Mouse (Mus musculus): ENCODE results near the gene Scg5. TPM values are rescaled to one million over a fixed set of nuclear protein-coding genes. Genes with fewer than 3 reads are reported as not detected.

Scg5 gene
- total RNA-seq, 1 experiment from 2014 or later, result 3.2 TPM

GRCm38 (mm10) chr2:113768541-113769303, 60.2 kb downstream of the Scg5 start:
- ATAC-seq (replicated peaks; ENCODE audit: insufficient number of reproducible peaks, low FRiP score, low TSS enrichment, poor library complexity, severe bottlenecking), result no peak

DNA sequence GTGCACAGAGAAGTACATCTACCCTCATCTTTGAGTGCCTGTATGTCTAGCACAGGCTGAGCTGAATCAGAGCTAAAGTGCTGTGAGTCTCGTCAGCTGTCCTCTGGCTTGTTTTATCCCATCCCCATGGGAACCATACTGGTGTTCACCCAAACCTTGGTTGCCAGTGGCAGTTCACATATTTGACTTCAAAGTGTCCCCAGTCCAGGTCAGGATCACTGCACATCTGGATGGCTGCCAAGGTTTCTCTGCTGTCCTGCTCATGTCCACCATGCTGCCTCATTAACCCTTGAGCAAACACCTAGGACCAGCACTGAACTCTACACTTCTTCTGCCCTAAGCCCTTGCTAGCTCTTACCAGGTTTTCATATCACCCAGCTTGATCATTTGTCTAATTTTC, 63.0 kb downstream of the Scg5 start:
- ATAC-seq (replicated peaks; ENCODE audit: insufficient number of reproducible peaks, low FRiP score, low TSS enrichment, poor library complexity, severe bottlenecking), result no peak

GRCm38 (mm10) chr2:113764968-113765367, 64.0 kb downstream of the Scg5 start:
- ATAC-seq (replicated peaks; ENCODE audit: insufficient number of reproducible peaks, low FRiP score, low TSS enrichment, poor library complexity, severe bottlenecking), result no peak

GRCm38 (mm10) chr2:113758311-113759161, 70.4 kb downstream of the Scg5 start, which contains the start of gene Grem1:
Gene Grem1 (minus strand): TSS chr2:113758646.
- ATAC-seq (replicated peaks; ENCODE audit: insufficient number of reproducible peaks, low FRiP score, low TSS enrichment, poor library complexity, severe bottlenecking), result no peak

GRCm38 (mm10) chr2:113757525-113758310, 71.2 kb downstream of the Scg5 start:
- ATAC-seq (replicated peaks; ENCODE audit: insufficient number of reproducible peaks, low FRiP score, low TSS enrichment, poor library complexity, severe bottlenecking), result no peak

- no peak for ATAC-seq (replicated peaks; ENCODE audit: insufficient number of reproducible peaks, low FRiP score, low TSS enrichment, poor library complexity, severe bottlenecking)
Measured at GRCm38 (mm10) chr2:113756924-113757524, 71.9 kb downstream of the Scg5 start.

GRCm38 (mm10) chr2:113749721-113750120, 79.2 kb downstream of the Scg5 start:
- no peak for ATAC-seq (replicated peaks; ENCODE audit: insufficient number of reproducible peaks, low FRiP score, low TSS enrichment, poor library complexity, severe bottlenecking)

- no peak for ATAC-seq (replicated peaks; ENCODE audit: insufficient number of reproducible peaks, low FRiP score, low TSS enrichment, poor library complexity, severe bottlenecking)
Measured at GRCm38 (mm10) chr2:113749309-113749708, 79.6 kb downstream of the Scg5 start.

- ATAC-seq (replicated peaks; ENCODE audit: insufficient number of reproducible peaks, low FRiP score, low TSS enrichment, poor library complexity, severe bottlenecking), result no peak
Measured at GRCm38 (mm10) chr2:113728581-113728980, 100.3 kb downstream of the Scg5 start.

Other genes starting within 250 kb of the Scg5 start
- gene Grem1, start 70.5 kb downstream of the Scg5 start, total RNA-seq (2017), result not detected in 3 replicates
- 15.0 to 18.9 TPM (median 18.4 TPM) in 3 replicates for gene Arhgap11a, start 19.5 kb upstream of the Scg5 start, total RNA-seq (2017)
- not detected in 3 replicates for gene Gjd2, start 184.5 kb upstream of the Scg5 start, total RNA-seq (2017)
- not detected in 3 replicates for gene Actc1, start 224.4 kb upstream of the Scg5 start, total RNA-seq (2017)

Data from monocyte, adult 5-6 weeks (primary cell).